Mouse (Mus musculus) midbrain, embryonic 16.5 days (tissue): ENCODE results near the gene Dnm1. TPM values are rescaled to one million over a fixed set of nuclear protein-coding genes. Genes with fewer than 3 reads are reported as not detected.

Source experiments
- ATAC-seq: fragments of 200-750 bp; cut with Nextera tagmentation; 2 replicates; pipeline ENCODE4 v1.8.0; 2017; ENCODE audit warnings: moderate TSS enrichment
- H3K27ac ChIP-seq: fragments of 300-500 bp; sonication (generic); 2 replicates; pipeline ENCODE4 v1.5.1; 2014; ENCODE audit warnings: mild to moderate bottlenecking, low read length, mixed read lengths
- H3K27me3 ChIP-seq: fragments of 300-500 bp; sonication (generic); 2 replicates; pipeline ENCODE4 v1.6.1; 2014; ENCODE audit warnings: low read depth, low read length, mixed read lengths; ENCODE audit not compliant: control insufficient read depth, insufficient read depth
- H3K36me3 ChIP-seq: fragments of 300-500 bp; sonication (generic); 2 replicates; pipeline ENCODE4 v1.6.1; 2014; ENCODE audit warnings: mild to moderate bottlenecking, low read length, moderate library complexity, mixed read lengths; ENCODE audit not compliant: control insufficient read depth, insufficient read depth
- H3K4me1 ChIP-seq: fragments of 300-500 bp; sonication (generic); 2 replicates; pipeline ENCODE4 v1.6.1; 2014; ENCODE audit warnings: mild to moderate bottlenecking, low read length, mixed read lengths; ENCODE audit not compliant: control insufficient read depth, insufficient read depth
- H3K4me2 ChIP-seq: fragments of 300-500 bp; sonication (generic); 2 replicates; pipeline ENCODE4 v1.6.1; 2014; ENCODE audit warnings: mild to moderate bottlenecking, low read length, mixed read lengths
- H3K4me3 ChIP-seq: fragments of 300-500 bp; sonication (generic); 2 replicates; pipeline ENCODE4 v1.5.1; 2014; ENCODE audit warnings: low read depth, mild to moderate bottlenecking, low read length, moderate library complexity, mixed read lengths
- H3K9ac ChIP-seq: fragments of 300-500 bp; sonication (generic); 2 replicates; pipeline ENCODE4 v1.6.1; 2014; ENCODE audit warnings: low read depth, low read length, mixed read lengths
- H3K9me3 ChIP-seq: fragments of 300-500 bp; sonication (generic); replicated peaks from 2 replicates; pipeline ENCODE4 v1.6.1; 2014; ENCODE audit warnings: mild to moderate bottlenecking, low read length, mixed read lengths; ENCODE audit not compliant: control insufficient read depth, poor library complexity, severe bottlenecking
- WGBS: fragments of 180-500 bp; shearing (Covaris S2); extraction: QIAGEN DNeasy Blood & Tissue Kit; methylation state at CpG from one replicate; pipeline ENCODE4 v1.1.7; 2014; 5-methylcytosine and 5-hydroxymethylcytosine counted together
- polyA plus RNA-seq: library from polyadenylated mRNA; unstranded; fragments of >200 nt; fragmentation: Nextera tagmentation; extraction: Ambion mirVana; gene quantifications from 2 replicates; pipeline ENCODE4 v1.2.1, GENCODE M21; 2015

Dnm1 gene
- polyA plus RNA-seq, 1 experiment from 2014 or later, result 66.3 TPM

DNA sequence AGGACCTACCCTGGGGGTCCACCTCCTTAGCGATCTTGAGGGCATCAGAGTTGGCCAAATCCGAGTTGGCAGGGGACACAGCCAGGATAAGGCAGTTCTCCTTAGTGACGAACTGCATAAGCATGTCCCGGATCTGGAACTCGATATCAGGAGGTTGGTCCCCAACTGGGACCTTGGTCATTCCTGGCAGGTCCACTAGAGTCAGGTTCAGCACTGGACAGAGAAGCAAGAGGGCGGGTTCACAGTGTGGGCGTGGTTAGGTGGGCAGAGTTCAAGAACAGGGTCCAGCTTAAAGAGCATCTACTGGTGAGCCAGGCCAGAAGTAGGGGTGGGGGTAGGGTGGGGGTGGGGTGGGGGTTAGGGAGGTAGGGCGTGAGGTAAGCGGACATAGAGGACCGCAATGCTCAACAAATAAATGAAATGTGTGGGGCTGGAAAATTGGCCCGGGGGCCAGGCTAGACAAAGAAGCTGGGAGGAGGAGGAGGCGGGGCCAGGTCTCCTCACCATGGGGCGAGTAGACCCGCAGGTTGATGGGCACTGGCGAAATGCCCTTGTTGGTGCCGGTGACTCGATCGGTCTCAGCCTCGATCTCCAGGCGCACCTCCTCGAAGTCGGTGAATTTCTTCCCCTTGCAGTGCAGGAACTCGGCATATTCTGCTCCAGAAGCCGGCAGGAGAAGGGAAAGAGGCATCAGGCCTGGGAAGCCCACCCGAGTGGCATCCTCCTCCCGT lies 13.1 kb downstream of the Dnm1 start:
- H3K9ac ChIP-seq, result no peak overlapping the region
- H3K4me2 ChIP-seq, result no peak overlapping the region
- peaks cover 22% of the 10 kb centered on the region for H3K36me3 ChIP-seq
- no peaks in the 10 kb centered on the region for H3K9me3 ChIP-seq
- no peak for ATAC-seq
- no peak overlapping the region for H3K27ac ChIP-seq
- peaks cover 8% of the 10 kb centered on the region for H3K4me1 ChIP-seq
- no peaks in the 10 kb centered on the region for H3K27me3 ChIP-seq
- no peak overlapping the region for H3K4me3 ChIP-seq
- 44% methylated on average over 26 of the region's 26 CpGs for WGBS

DNA sequence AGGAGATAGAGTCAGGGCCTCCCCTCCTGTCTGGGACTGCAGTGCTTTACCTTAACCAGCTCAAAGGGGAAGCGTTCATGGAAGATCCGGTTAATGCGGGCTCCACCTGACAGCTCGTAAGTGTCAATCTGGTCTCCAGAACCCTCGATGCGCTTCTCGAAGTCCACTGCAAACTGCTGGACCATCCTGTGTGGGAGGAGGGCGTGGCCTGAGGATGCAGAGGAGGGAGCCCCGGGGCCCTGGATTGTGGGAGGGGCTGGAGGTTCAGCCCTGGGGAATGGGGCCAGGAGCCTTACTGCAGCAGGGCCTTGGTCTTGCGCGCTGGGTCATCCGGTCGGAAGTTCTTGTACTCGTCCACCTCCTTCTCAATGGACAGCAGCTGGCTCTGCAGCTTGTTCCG lies 17.2 kb downstream of the Dnm1 start:
- H3K27me3 ChIP-seq, result no peaks in the 10 kb centered on the region
- no peaks in the 10 kb centered on the region for H3K9me3 ChIP-seq
- H3K36me3 ChIP-seq, result peaks cover 44% of the 10 kb centered on the region
- no peak overlapping the region for H3K4me2 ChIP-seq
- no peak overlapping the region for H3K4me3 ChIP-seq
- H3K9ac ChIP-seq, result no peak overlapping the region
- ATAC-seq, result no peak
- whole genome bisulfite sequencing, result 55% methylated on average over 15 of the region's 15 CpGs
- H3K4me1 ChIP-seq, result no peaks in the 10 kb centered on the region
- H3K27ac ChIP-seq, result no peak overlapping the region

DNA sequence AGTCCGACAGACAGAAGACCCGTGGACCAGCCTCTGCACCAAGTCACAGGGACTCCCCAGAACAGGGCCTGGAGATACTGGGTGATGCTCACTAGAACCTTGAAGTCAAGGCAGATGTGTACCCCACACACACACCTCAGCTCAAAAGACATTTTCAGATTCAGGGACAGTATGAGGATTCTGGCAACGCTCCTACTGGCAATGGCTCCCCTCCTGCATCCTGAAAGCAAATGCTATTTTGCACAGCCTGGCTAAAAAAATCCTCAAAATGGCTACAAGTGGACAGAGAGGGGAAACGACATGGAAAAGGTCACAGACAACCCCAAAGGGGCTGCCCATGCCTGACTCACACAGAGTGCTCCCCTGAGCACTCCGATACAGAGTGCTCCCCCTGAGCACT lies 21.0 kb downstream of the Dnm1 start:
- H3K4me2 ChIP-seq, result no peak overlapping the region
- H3K9ac ChIP-seq, result no peak overlapping the region
- H3K36me3 ChIP-seq, result peaks cover 33% of the 10 kb centered on the region
- 91% methylated on average over 5 of the region's 5 CpGs for WGBS
- ATAC-seq, result no peak
- H3K9me3 ChIP-seq, result no peaks in the 10 kb centered on the region
- H3K4me3 ChIP-seq, result no peak overlapping the region
- H3K27ac ChIP-seq, result no peak overlapping the region
- no peaks in the 10 kb centered on the region for H3K4me1 ChIP-seq
- no peaks in the 10 kb centered on the region for H3K27me3 ChIP-seq

DNA sequence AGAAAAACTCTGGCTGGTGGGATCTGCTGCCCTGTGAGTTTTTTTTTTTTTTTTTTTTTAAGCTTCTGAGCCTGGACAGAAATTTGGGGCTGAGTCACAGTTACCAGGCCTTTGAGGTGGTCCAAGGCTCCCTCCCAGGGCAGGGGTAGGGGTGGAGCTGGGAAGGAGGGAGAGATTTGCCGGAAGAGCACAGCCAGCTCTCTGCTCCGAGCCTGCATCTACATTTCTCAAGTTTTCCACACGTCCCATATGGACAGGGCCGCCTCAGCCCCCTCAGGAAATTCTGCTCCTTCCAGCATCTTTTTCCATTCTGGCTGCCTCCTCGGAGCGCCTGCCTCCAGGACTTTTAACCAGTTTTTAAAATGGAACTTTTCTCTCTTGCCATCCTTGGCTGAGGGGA lies 23.6 kb downstream of the Dnm1 start:
- Histone ChIP-seq H3K9me3 (no peaks in the 10 kb centered on the region), H3K27ac (no peak overlapping the region), H3K9ac (no peak overlapping the region), H3K4me2 (no peak overlapping the region), H3K36me3 (peaks cover 23% of the 10 kb centered on the region), H3K27me3 (no peaks in the 10 kb centered on the region), H3K4me3 (no peak overlapping the region), H3K4me1 (no peaks in the 10 kb centered on the region)
- WGBS, result 54% methylated on average over 6 of the region's 6 CpGs
- no peak for ATAC-seq

DNA sequence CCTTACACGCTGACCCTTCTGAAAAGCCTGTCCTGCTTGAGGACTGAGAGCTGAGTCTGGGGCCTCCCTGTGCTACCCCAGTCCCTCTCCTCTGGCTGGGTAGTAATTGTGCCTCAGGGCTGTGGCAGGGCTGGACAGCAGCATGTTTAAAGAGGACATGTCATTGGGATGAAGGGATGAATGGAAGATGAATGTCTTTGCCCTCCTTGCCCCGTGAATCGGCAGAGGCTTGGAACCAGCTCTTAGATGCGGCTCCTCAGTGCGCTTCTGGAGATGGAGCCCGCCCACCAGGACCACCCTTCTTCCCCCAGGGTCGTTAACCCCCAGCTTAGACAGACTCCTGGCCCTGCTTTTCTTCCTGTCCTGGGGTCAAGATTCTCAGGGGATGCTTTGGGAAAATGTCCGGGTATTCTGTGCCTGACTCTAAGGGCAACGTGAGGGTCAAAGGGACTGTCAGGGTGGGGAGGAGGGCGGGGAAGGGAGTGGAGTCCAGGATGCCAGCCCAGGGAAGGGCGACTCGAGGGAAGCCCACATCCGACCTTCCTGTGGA lies 24.2 kb downstream of the Dnm1 start:
- H3K36me3 ChIP-seq, result peaks cover 21% of the 10 kb centered on the region
- ATAC-seq, result no peak; the same call in 1 of the 2 replicates
- WGBS, result 38% methylated on average over 13 of the region's 13 CpGs

DNA sequence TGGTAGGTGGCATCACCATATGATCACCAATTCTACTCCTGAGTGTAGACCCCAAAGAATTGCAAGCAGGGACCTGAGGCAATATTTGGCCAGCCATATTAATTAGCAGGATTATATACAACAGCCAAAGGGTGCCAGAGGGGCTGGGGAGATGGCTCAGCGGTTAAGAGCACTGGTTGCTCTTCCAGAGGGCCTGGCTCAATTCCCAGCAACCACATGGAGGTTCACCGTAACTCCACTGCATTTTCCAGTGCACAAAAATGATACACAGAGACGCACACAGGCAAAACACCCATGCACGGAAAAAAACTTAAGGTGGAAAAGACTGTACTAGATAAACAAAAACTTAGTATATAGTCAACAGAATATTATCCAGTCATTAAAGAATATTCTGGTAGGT lies 25.9 kb downstream of the Dnm1 start:
- Histone ChIP-seq H3K27ac (no peak overlapping the region), H3K36me3 (peaks cover 9% of the 10 kb centered on the region), H3K9ac (no peak overlapping the region), H3K9me3 (no peaks in the 10 kb centered on the region), H3K27me3 (no peaks in the 10 kb centered on the region), H3K4me3 (no peak overlapping the region), H3K4me2 (no peak overlapping the region), H3K4me1 (peaks cover 16% of the 10 kb centered on the region)
- WGBS, result 79% methylated on average over 4 of the region's 4 CpGs
- no peak for ATAC-seq

More for the DNA sequence above, 24.2 kb downstream of the Dnm1 start:
- Histone ChIP-seq H3K4me3 (no peak overlapping the region), H3K4me1 (no peaks in the 10 kb centered on the region; the same call in 1 of the 2 replicates), H3K9ac (0 out of 2 replicates have a peak overlapping the region, but pooled peaks have one; percentile 14), H3K27me3 (no peaks in the 10 kb centered on the region), H3K9me3 (no peaks in the 10 kb centered on the region), H3K4me2 (no peak overlapping the region), H3K27ac (no peak overlapping the region)

DNA sequence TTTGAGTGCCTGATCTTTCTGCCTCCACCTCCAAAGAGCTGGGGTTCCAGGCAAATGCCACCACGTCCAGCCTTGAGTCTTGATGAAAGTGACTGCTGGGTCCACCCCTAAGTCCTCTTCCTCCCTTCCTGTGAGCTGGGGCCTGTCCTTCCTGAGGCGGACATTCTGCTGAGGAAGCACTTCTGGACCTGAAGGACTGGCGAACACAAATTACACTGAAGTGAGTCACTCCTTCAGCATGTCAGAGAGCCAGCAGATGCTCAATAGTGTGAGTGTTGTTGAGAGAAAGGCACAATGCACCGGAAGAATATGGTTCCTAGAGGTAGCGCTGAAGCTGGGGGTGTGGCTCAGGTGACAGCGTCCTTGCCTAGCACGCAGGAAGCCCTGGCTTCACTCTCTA lies 27.8 kb downstream of the Dnm1 start:
- Histone ChIP-seq H3K4me2 (no peak overlapping the region), H3K27me3 (no peaks in the 10 kb centered on the region), H3K9ac (no peak overlapping the region), H3K27ac (no peak overlapping the region), H3K9me3 (no peaks in the 10 kb centered on the region), H3K36me3 (no peaks in the 10 kb centered on the region; the same call in none of the 2 replicates), H3K4me3 (no peak overlapping the region), H3K4me1 (peaks cover 19% of the 10 kb centered on the region)
- no peak for ATAC-seq
- WGBS, result 75% methylated on average over 7 of the region's 7 CpGs

DNA sequence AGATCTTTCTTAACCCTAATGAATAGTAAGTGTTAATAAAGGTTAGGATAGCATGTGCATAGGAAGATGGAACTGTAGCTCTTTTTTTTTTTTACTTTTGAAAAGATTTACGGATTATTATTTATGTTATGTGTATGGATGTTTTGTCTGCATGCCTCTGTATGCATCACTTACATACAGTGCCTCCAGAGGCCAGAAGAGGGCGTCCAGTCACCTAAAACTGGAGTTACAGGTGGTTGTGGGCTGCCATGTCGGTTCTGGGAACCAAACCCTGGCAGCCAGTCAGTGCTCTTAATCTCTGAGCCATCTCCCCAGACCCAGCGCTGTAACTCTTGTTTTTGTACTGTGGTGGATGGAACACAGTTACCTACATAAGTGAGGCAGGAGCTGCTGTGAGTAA lies 28.8 kb downstream of the Dnm1 start:
- no peak overlapping the region for H3K9ac ChIP-seq
- peaks cover 19% of the 10 kb centered on the region for H3K4me1 ChIP-seq
- 63% methylated on average over 4 of the region's 4 CpGs for WGBS
- H3K4me2 ChIP-seq, result no peak overlapping the region
- no peaks in the 10 kb centered on the region; the same call in none of the 2 replicates for H3K36me3 ChIP-seq
- H3K4me3 ChIP-seq, result no peak overlapping the region
- no peaks in the 10 kb centered on the region for H3K27me3 ChIP-seq
- ATAC-seq, result no peak
- no peak overlapping the region for H3K27ac ChIP-seq
- no peaks in the 10 kb centered on the region for H3K9me3 ChIP-seq
